Mouse (Mus musculus): ENCODE data around the gene Ttn.

Ttn gene

GRCm38 (mm10) chr2:76850066-76850465, 132.3 kb downstream of the Ttn start:
- no peak for DNase-seq (ENCODE audit: low spot score in 2 of 2)

GRCm38 (mm10) chr2:76843162-76843561, 139.2 kb downstream of the Ttn start:
- DNase-seq (ENCODE audit: low spot score in 2 of 2): no peak

- DNase-seq (ENCODE audit: low spot score in 2 of 2): no peak
Measured at GRCm38 (mm10) chr2:76820472-76820871, 161.9 kb downstream of the Ttn start.

- no peak for DNase-seq (ENCODE audit: low spot score in 2 of 2)
Measured at GRCm38 (mm10) chr2:76817796-76818195, 164.6 kb downstream of the Ttn start.

- DNase-seq (ENCODE audit: low spot score in 2 of 2): no peak
Measured at GRCm38 (mm10) chr2:76814048-76814817, 168.1 kb downstream of the Ttn start.

- DNase-seq (ENCODE audit: low spot score in 2 of 2): no peak
Measured at GRCm38 (mm10) chr2:76811160-76811559, 171.2 kb downstream of the Ttn start.

DNA sequence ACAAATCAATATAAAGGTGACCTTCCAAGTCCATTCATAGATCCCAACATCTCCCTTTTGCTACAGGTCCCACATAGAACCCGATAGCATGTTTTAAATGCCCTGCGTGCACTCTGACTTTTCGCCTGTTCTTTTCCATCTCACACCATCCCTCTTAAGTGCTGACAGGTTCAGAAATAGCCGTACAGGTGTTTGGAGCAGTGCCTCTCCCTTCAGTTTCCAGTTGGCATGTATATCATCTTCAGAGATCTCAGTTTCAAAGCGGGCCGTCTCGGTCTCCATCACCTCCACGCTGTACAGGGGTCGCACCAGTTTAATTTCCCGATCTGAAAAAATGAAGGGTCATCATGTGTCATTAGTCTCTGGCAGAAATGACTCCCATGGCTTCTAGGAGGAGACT, 174.0 kb downstream of the Ttn start:
- no peak for DNase-seq (ENCODE audit: low spot score in 2 of 2)

DNA sequence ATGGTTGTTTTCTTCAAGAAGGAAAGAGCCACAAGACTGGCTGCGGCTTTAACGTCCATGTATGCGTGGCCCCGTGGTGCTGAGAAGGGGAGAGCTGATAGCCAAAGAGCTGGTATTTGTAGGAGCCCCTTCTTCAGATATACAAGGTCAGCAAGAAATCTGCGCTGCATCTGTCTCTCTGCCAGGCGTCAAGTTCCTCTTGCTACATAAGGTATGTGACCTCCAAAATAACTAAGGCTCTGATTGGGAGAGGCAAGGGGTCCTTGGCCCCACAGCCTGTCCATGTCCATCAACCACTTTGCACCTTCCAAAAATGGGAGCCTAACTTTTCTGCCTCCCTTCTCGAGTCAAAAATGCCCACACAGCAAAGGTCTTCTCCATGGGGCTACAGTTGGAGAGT, 175.1 kb downstream of the Ttn start:
- no peak for DNase-seq (ENCODE audit: low spot score in 2 of 2)

GRCm38 (mm10) chr2:76806861-76807260, 175.5 kb downstream of the Ttn start:
- DNase-seq (ENCODE audit: low spot score in 2 of 2): no peak

DNA sequence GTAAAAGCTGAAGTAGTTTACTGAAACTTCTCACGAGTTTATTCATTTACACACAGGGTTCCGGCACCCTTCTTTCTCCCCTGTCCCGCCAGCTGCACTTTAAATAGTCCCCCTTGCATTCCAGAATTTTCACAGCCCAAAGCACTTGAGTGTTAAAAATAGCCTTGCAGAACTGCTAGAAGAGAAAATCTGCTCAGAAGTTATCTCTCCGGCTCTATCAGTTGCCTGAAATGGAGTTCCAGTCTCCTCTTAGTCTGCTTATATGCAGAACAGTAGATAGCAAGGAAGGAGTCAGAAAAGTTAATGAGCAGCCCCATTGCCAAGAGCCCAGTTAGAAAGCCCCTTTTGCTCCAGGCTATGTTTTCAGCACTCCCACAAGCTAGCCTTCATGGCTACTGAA, 176.0 kb downstream of the Ttn start:
- DNase-seq (ENCODE audit: low spot score in 2 of 2): no peak

GRCm38 (mm10) chr2:76805191-76805892, 177.0 kb downstream of the Ttn start:
- no peak for DNase-seq (ENCODE audit: low spot score in 2 of 2)

DNA sequence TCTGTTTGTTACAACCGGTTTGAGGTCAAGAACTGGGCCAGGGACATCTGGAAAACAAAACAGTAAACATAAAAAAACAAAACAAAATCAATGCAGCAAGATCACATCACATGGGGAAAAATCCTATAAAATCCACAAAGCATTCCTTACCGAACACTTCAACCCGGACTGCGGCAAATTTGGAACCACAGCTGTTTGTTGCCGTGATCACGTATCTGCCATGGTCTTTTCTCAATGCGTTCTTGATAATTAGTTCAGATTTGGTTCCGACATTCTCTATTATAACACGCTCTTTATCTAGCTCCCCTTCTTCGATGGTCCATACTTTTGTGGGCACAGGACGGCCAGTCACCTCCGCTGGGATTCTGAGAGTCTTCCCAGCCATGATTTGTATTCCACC, 198.2 kb downstream of the Ttn start:
- DNase-seq (ENCODE audit: low spot score in 2 of 2): no peak

GRCm38 (mm10) chr2:76780792-76781191, 201.6 kb downstream of the Ttn start:
- no peak for DNase-seq (ENCODE audit: low spot score in 2 of 2)

DNA sequence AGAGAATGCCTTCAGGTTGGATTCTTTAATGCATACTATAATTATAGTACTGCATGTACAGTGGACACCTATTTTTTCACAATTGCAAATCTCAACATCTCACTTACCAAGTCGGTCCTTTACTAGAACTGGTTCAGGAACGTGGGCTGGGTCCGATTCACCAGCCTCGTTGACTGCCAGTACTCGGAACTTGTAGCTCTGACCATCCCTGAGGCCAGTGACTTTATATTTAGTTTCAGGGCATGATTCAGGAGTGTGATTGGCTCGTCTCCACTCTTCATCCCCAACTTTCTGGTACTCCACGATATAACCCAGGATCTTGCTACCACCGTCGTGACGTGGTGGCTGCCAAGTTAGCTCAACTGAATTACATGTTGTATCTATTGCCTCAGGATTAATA, 212.5 kb downstream of the Ttn start:
- DNase-seq (ENCODE audit: low spot score in 2 of 2): no peak

GRCm38 (mm10) chr2:76767231-76767630, 215.1 kb downstream of the Ttn start:
- DNase-seq (ENCODE audit: low spot score in 2 of 2): no peak

DNA sequence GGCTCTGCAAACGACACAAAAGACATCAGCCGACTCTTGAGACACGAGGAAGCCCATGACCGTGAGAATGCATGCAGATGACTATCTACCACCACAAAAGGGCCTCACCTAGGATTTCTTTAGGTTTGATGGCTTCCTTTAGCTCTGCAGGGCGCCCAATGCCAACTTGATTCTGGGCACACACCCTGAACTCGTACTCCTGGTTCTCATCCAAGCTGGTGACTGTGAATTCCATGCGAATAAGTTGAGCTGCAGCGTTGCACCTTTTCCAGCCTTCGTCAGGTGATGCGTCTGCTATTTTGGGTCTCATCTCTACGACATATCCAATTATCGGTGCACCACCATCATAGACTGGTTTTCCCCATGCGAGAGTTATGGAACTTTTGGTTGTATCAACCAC, 217.8 kb downstream of the Ttn start:
- no peak for DNase-seq (ENCODE audit: low spot score in 2 of 2)

- DNase-seq (ENCODE audit: low spot score in 2 of 2): no peak
Measured at GRCm38 (mm10) chr2:76762154-76762553, 220.2 kb downstream of the Ttn start.

GRCm38 (mm10) chr2:76756461-76756860, 225.9 kb downstream of the Ttn start:
- DNase-seq (ENCODE audit: low spot score in 2 of 2): no peak

- DNase-seq (ENCODE audit: low spot score in 2 of 2): no peak
Measured at GRCm38 (mm10) chr2:76751993-76752392, 230.4 kb downstream of the Ttn start.

- no peak for DNase-seq (ENCODE audit: low spot score in 2 of 2)
Measured at GRCm38 (mm10) chr2:76749341-76750110, 232.8 kb downstream of the Ttn start.

DNA sequence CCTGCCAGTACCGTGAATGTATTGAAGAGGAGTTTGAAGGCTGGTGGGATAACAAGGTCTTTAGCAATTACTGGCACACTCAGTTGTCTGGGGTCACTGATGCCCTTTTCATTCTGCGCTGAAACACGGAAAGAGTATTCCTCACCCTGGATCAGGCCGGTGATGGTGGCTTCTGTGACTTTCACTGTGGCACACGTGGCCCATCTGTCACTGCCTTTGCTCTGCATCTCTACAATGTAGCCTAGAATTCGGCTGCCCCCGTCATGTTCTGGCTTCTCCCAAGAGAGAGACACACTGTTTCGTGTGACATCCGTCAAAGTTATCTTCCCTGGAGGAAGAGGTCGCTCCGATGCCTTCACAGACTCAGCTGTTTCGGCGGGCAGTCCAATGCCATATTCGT, 233.7 kb downstream of the Ttn start:
- no peak for DNase-seq (ENCODE audit: low spot score in 2 of 2)

DNA sequence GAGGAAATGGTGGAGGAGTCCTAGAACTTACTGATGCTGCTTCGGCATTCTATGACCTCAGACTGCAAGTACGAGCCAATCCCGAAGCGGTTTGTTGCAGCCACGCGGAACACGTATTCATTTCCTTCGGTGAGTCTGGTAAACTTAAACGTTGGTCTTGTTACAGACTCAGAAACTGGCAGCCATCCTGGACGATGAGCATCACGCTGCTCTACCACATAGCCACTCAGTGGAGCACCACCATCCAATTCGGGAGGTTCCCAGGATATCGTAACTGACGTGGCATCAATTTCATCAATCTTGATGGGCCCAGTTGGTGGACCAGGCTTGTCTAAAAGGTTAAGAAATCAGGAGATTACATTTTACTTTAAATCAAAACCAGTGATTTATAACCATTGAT, 262.7 kb downstream of the Ttn start:
- DNase-seq (ENCODE audit: low spot score in 2 of 2): no peak

- no peak for DNase-seq (ENCODE audit: low spot score in 2 of 2)
Measured at GRCm38 (mm10) chr2:76714984-76715383, 267.4 kb downstream of the Ttn start.
